Mouse (Mus musculus): ENCODE measurements around the gene 1520401A03Rik.

Gene 1520401A03Rik

GRCm38 (mm10) chr17:23703301-23703700 is 19.3 kb downstream of the 1520401A03Rik start:
- peak; percentile 54 for DNase-seq (ENCODE audit: low read depth, low spot score)

- DNase-seq (ENCODE audit: low read depth, low spot score) = peak; percentile 78
These were observed 22.5 kb downstream of the 1520401A03Rik start for GRCm38 (mm10) chr17:23700079-23700478.

GRCm38 (mm10) chr17:23699131-23700077 is 23.2 kb downstream of the 1520401A03Rik start:
- no peak for DNase-seq (ENCODE audit: low read depth, low spot score)

GRCm38 (mm10) chr17:23695801-23696200 is 26.8 kb downstream of the 1520401A03Rik start:
- no peak for DNase-seq (ENCODE audit: low read depth, low spot score)

GRCm38 (mm10) chr17:23694491-23694890 is 28.1 kb downstream of the 1520401A03Rik start:
- DNase-seq (ENCODE audit: low read depth, low spot score) = no peak

GRCm38 (mm10) chr17:23683856-23684672 is 38.5 kb downstream of the 1520401A03Rik start, which contains the start of gene Cldn9:
Gene Cldn9, minus strand, starts transcription at chr17:23684026.
- no peak for DNase-seq (ENCODE audit: low read depth, low spot score)

- DNase-seq (ENCODE audit: low read depth, low spot score) = no peak
These were observed 39.4 kb downstream of the 1520401A03Rik start for GRCm38 (mm10) chr17:23683226-23683625.

- DNase-seq (ENCODE audit: low read depth, low spot score) = no peak
These were observed 40.1 kb downstream of the 1520401A03Rik start for GRCm38 (mm10) chr17:23682530-23682929.

- DNase-seq (ENCODE audit: low read depth, low spot score) = no peak
These were observed 40.5 kb downstream of the 1520401A03Rik start for GRCm38 (mm10) chr17:23682092-23682491.

- no peak for DNase-seq (ENCODE audit: low read depth, low spot score)
These were observed 41.5 kb downstream of the 1520401A03Rik start for GRCm38 (mm10) chr17:23681086-23681485.

- no peak for DNase-seq (ENCODE audit: low read depth, low spot score)
These were observed 42.2 kb downstream of the 1520401A03Rik start for GRCm38 (mm10) chr17:23680336-23680735.

- no peak for DNase-seq (ENCODE audit: low read depth, low spot score)
These were observed 43.3 kb downstream of the 1520401A03Rik start, which contains the start of gene Cldn6 for GRCm38 (mm10) chr17:23679127-23679835. Gene Cldn6, plus strand, starts transcription at chr17:23679249.

GRCm38 (mm10) chr17:23677236-23677679 is 45.3 kb downstream of the 1520401A03Rik start, which contains the start of gene Tnfrsf12a:
Gene Tnfrsf12a, minus strand, starts transcription at chr17:23677468.
- peak; percentile 48 for DNase-seq (ENCODE audit: low read depth, low spot score)

GRCm38 (mm10) chr17:23676473-23677031 is 46.0 kb downstream of the 1520401A03Rik start:
- no peak for DNase-seq (ENCODE audit: low read depth, low spot score)

GRCm38 (mm10) chr17:23675564-23676281 is 46.9 kb downstream of the 1520401A03Rik start:
- DNase-seq (ENCODE audit: low read depth, low spot score) = no peak

GRCm38 (mm10) chr17:23675127-23675526 is 47.5 kb downstream of the 1520401A03Rik start:
- DNase-seq (ENCODE audit: low read depth, low spot score) = no peak

- no peak for DNase-seq (ENCODE audit: low read depth, low spot score)
These were observed 48.2 kb downstream of the 1520401A03Rik start for GRCm38 (mm10) chr17:23674271-23674952.

- DNase-seq (ENCODE audit: low read depth, low spot score) = peak; percentile 92
These were observed 49.0 kb downstream of the 1520401A03Rik start, which contains the start of the genes Hcfc1r1 and Thoc6 for GRCm38 (mm10) chr17:23673424-23674073. Gene Hcfc1r1, plus strand, starts transcription at chr17:23673596. Gene Thoc6, minus strand, starts transcription at chr17:23673882.

GRCm38 (mm10) chr17:23672761-23673160 is 49.8 kb downstream of the 1520401A03Rik start:
- DNase-seq (ENCODE audit: low read depth, low spot score) = no peak
